Mouse (Mus musculus): ENCODE data around the gene Armt1. TPM values are rescaled to one million over a fixed set of nuclear protein-coding genes. Genes with fewer than 3 reads are reported as not detected.

Gene Armt1
- polyA plus RNA-seq, 1 experiment from 2014 or later = 32.0 TPM

DNA sequence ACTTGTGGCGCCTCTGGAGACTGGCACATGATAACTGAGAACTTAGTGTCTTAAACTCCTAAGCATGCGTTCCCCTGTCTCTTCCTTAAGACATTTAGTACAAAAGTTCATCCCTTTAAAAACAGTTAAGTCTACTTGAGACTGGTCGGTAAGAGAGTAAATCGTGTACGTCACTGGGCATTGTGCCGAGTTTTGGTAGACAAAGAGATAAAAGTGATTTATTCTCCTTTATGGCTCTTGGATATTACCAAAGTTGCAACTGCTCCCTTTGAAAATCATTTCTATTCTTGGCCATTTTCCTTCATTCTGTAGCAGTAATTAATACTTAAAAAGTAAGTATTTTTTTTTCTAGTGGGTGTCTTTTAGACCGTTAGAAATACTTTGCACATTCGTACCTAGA lies 71.0 kb downstream of the Armt1 start:
- no peak overlapping the region for H3K27ac ChIP-seq (replicated peaks)
- 95% methylated on average over 8 of the region's 8 CpGs for WGBS
- no peaks in the 10 kb centered on the region for H3K4me1 ChIP-seq
- no peaks in the 10 kb centered on the region for H3K27me3 ChIP-seq (ENCODE audit: low read depth, poor library complexity, severe bottlenecking)
- H3K9me3 ChIP-seq (replicated peaks) = no peaks in the 10 kb centered on the region
- no peak for DNase-seq (ENCODE audit: low spot score)
- H3K36me3 ChIP-seq = no peaks in the 10 kb centered on the region
- H3K4me3 ChIP-seq = no peak overlapping the region

Other genes starting within 250 kb of the Armt1 start
- 30.9 and 40.7 TPM in 2 replicates for gene Akap12, start 166.1 kb upstream of the Armt1 start, polyA plus RNA-seq (2016; fragmentation: Nextera tagmentation; extraction: Ambion mirVana)
- gene Zbtb2, start 44.4 kb upstream of the Armt1 start, polyA plus RNA-seq (2016; fragmentation: Nextera tagmentation; extraction: Ambion mirVana) = 21.3 and 21.7 TPM in 2 replicates
- 48.9 and 49.4 TPM in 2 replicates for gene Rmnd1, start 79 bp upstream of the Armt1 start, polyA plus RNA-seq (2016; fragmentation: Nextera tagmentation; extraction: Ambion mirVana)
- 0.16 TPM in 1 of 2 replicates, not detected in the other for gene Ccdc170, start 50.0 kb downstream of the Armt1 start, polyA plus RNA-seq (2016; fragmentation: Nextera tagmentation; extraction: Ambion mirVana)
- 0.14 TPM in 1 of 2 replicates, not detected in the other for gene Esr1, start 179.1 kb downstream of the Armt1 start, polyA plus RNA-seq (2016; fragmentation: Nextera tagmentation; extraction: Ambion mirVana)

Measured in midbrain, embryonic 10.5 days (tissue).